Mouse (Mus musculus) retina, postnatal 7 days (tissue): ENCODE measurements around the gene Zranb3.
"Not testable (repeated sequence)": the region's sequence is repeated elsewhere in the genome, so short reads cannot be mapped to it uniquely, and the experiment has no call there.

Source experiments
- DNase-seq: peaks from one replicate; pipeline ENCODE4 v3.0.0-alpha.2; 2012; ENCODE audit warnings: low read depth, low spot score

Gene Zranb3

GRCm38 (mm10) chr1:128060655-128061344, 42.0 kb downstream of the Zranb3 start:
- DNase-seq, result no peak

- no peak for DNase-seq
Observed at GRCm38 (mm10) chr1:128058625-128059024, 44.2 kb downstream of the Zranb3 start.

- no peak for DNase-seq
Observed at GRCm38 (mm10) chr1:128057269-128057668, 45.6 kb downstream of the Zranb3 start.

- no peak for DNase-seq
Observed at GRCm38 (mm10) chr1:128046920-128047319, 55.9 kb downstream of the Zranb3 start.

- no peak for DNase-seq
Observed at GRCm38 (mm10) chr1:128046455-128046854, 56.4 kb downstream of the Zranb3 start.

- DNase-seq, result no peak
Observed at GRCm38 (mm10) chr1:128044181-128044580, 58.7 kb downstream of the Zranb3 start.

GRCm38 (mm10) chr1:128036296-128036695, 66.6 kb downstream of the Zranb3 start:
- DNase-seq, result no peak

- DNase-seq, result no peak
Observed at GRCm38 (mm10) chr1:128032123-128032522, 70.7 kb downstream of the Zranb3 start.

GRCm38 (mm10) chr1:128031524-128031923, 71.3 kb downstream of the Zranb3 start:
- no peak for DNase-seq

- DNase-seq, result no peak
Observed at GRCm38 (mm10) chr1:128024363-128025114, 78.3 kb downstream of the Zranb3 start.

GRCm38 (mm10) chr1:128020001-128020770, 82.7 kb downstream of the Zranb3 start:
- no peak for DNase-seq

GRCm38 (mm10) chr1:128016035-128016492, 86.8 kb downstream of the Zranb3 start:
- no peak for DNase-seq

- no peak for DNase-seq
Observed at GRCm38 (mm10) chr1:128013698-128014386, 89.0 kb downstream of the Zranb3 start.

GRCm38 (mm10) chr1:128009751-128010150, 93.1 kb downstream of the Zranb3 start:
- DNase-seq, result no peak

- DNase-seq, result not testable (repeated sequence)
Observed at GRCm38 (mm10) chr1:128006042-128006600, 96.7 kb downstream of the Zranb3 start.

GRCm38 (mm10) chr1:128004371-128004720, 98.5 kb downstream of the Zranb3 start:
- no peak for DNase-seq

GRCm38 (mm10) chr1:128003712-128004370, 99.0 kb downstream of the Zranb3 start:
- no peak for DNase-seq

GRCm38 (mm10) chr1:128002159-128002558, 100.7 kb downstream of the Zranb3 start:
- no peak for DNase-seq

GRCm38 (mm10) chr1:128000931-128001330, 101.9 kb downstream of the Zranb3 start:
- not testable (repeated sequence) for DNase-seq

- no peak for DNase-seq
Observed at GRCm38 (mm10) chr1:127993892-127994291, 109.0 kb downstream of the Zranb3 start.
